Mouse (Mus musculus) cerebellum, adult 9-11 months (tissue): ENCODE results near the gene Pcgf5.

ENCODE experiments used
- DNase-seq: peaks from one replicate; pipeline ENCODE4 v3.0.0; 2022

Pcgf5 gene

GRCm38 (mm10) chr19:36348161-36348800, at the start of gene Pcgf5:
Gene Pcgf5 (plus strand): TSS chr19:36348309.
- peak; percentile 86 for DNase-seq

DNA sequence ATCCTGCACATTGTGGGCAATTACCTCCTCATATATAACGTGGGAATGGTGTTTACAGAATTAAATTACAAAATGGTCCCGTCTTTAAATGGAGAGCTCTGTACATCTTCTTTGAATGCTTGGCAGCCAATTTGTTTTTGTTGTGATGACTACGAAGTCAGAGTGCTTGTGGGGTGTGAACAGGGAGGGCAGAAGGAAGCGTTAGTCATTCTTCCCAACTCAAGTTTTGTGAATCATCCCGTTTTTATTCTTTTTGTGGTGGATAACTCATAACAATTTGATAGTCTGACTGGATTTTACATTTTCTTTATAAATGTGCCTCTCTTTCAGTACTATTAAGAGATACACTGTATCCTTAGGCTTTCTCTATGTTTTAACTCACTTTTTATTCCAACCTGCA, 42.6 kb upstream of the Pcgf5 start:
- no peak for DNase-seq

DNA sequence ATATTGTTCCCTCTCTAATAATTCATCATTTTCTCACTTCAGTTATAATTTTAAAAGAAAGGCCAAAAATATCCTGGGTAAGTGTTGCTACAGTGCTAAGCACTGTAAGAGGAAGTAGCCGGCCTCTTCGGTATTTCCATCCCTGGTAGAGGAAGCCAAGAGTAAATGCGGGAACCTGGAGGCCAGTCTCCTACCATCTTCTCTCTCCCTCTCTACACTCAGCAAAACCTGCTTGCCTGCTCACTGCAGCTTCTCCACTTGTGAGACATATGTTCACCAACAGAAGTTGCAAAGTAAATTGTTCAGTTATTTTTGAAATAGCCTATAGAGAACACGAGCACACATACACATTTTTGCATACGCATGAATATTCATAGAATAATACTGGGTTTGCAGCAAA, 34.1 kb upstream of the Pcgf5 start:
- no peak for DNase-seq

DNA sequence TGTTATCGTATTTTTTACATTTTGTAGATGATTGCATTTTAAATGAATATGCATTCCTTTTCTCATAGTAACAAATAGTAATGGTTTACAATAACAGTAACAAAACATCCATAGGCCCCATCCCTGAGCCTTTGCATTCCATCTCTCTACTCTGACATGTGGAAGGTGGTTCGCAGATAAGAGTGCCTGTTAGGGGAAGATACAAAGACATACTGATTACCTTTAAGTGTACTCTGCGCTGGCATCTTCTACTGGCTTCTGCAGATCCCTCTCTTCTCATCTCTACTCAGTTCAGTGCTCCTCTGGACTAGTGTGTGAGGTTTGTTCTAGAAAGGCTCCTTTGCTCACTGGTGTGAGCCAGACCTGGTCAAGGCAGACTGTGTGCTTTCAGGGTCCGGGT, 28.4 kb upstream of the Pcgf5 start:
- no peak for DNase-seq

- no peak for DNase-seq
Measured at GRCm38 (mm10) chr19:36321066-36321465, 27.0 kb upstream of the Pcgf5 start.

GRCm38 (mm10) chr19:36323326-36323725, 24.8 kb upstream of the Pcgf5 start:
- DNase-seq, result no peak

- no peak for DNase-seq
Measured at GRCm38 (mm10) chr19:36328678-36329077, 19.4 kb upstream of the Pcgf5 start.

- peak; percentile 50 for DNase-seq
Measured at GRCm38 (mm10) chr19:36347376-36347775, 733 bp upstream of the Pcgf5 start.

DNA sequence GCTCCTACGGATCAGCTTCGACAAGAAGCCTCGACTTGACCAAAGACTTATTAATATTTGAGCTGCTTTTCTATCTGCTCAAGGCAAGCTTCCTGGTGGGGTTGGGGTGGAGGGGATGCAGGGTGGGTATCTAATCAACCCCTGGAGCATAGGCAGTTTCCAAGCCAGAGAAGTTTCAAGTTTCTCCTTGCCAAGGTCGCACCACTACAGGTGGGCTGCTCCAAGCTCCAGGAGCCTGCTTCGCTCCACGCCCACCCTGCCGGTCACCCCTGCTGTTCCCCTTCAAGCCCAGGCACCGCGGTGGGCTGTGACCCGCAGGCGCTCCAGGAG, 313 bp upstream of the Pcgf5 start:
- no peak for DNase-seq

DNA sequence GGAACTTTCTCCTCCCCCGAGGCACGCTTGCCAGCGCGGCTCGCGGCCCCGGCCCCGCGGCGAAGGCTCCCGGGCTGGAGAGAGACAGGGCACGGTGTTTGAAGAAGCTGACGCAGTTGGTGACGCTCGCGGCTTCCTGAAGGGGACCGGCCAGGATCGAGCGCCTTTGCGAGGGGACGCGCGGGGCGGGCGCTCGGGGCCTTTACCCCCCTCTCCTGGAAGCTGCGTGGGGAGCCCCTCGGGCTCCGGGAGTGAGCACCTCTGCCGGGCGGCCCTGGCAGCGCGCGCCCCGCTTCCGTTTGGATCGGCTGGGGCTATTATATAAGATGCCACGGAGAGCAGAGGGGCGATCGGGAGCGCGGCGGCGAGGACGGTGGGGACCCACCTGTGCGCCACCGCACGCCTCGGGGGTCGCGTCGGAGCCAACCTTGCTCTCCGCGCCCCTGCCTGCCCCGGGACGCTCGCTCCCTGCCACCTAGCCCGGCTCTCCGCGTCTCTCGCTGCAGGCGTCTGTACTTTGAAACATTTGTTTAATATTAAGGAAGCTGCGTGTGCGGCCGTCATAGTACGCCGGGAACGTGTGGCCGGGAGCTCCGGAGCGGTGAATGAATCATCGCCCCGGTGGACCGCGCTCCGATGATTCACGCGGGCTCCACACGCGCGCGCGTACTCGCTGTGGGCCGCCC, 835 bp downstream of the Pcgf5 start:
- peak; percentile 74 for DNase-seq

DNA sequence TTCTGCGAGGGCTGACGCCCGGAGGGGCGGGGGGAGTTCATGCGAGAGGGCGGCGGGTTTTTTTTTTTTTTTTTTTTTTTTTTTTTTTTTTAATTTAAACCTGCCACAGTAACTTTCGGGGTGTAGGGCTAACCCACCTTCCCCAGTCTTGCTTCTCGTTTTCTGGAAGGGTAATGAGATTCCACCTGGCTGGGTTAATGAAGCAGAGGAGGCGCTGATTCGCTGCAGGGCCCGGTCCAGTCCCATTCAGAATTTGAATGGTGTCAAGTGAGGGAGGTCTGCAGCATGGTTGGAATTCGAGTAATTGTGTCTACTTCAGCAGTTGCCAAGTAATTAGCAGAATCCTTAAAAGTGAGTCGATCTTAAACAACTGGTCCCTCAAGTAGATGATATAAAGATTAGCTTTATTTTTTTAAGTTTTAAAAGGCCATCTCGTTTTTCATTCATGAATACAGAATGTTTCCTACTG, 1.4 kb downstream of the Pcgf5 start:
- no peak for DNase-seq

DNA sequence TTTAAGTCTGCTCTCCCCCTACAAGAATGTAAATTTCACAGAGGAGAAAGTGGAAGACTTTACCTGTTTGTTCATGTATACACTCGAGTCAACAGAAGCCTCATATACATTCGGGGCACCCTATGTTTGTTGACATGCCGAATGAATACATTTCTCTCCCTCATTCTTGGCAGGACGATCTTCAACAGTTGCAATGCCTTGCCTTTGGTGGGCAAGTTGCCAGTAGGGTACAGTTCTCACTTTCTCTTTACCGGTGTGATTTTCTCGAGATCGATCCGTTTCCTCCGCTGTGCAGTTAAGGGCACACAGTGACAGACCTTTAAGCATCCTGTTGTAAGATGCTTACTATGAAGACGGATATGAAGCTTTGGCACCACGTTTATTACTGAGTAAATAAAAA, 2.1 kb downstream of the Pcgf5 start:
- DNase-seq, result peak; percentile 22

- DNase-seq, result no peak
Measured at GRCm38 (mm10) chr19:36350870-36351269, 2.8 kb downstream of the Pcgf5 start.

DNA sequence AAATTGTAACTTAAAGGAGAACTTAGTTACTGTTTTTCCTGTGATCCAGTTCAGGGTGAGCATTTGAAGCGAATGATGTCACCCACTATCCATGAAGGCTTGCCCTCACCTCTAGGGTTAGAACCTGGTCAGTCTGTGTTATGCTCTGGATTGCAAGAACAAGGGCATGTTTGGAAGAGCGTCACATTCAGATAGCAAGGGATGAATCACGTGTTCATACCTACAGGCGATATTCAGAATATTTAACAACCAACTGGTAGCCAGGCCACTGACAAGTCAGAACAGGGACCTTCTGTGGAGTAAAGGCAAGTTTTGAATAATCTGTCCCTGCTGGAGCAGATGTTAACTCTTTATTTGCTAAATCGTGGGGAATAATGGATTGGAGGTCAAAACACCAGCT, 14.4 kb downstream of the Pcgf5 start:
- no peak for DNase-seq

GRCm38 (mm10) chr19:36364757-36365156, 16.6 kb downstream of the Pcgf5 start:
- DNase-seq, result no peak

- no peak for DNase-seq
Measured at GRCm38 (mm10) chr19:36371478-36371877, 23.4 kb downstream of the Pcgf5 start.

GRCm38 (mm10) chr19:36373056-36373621, 25.0 kb downstream of the Pcgf5 start:
- DNase-seq, result no peak

DNA sequence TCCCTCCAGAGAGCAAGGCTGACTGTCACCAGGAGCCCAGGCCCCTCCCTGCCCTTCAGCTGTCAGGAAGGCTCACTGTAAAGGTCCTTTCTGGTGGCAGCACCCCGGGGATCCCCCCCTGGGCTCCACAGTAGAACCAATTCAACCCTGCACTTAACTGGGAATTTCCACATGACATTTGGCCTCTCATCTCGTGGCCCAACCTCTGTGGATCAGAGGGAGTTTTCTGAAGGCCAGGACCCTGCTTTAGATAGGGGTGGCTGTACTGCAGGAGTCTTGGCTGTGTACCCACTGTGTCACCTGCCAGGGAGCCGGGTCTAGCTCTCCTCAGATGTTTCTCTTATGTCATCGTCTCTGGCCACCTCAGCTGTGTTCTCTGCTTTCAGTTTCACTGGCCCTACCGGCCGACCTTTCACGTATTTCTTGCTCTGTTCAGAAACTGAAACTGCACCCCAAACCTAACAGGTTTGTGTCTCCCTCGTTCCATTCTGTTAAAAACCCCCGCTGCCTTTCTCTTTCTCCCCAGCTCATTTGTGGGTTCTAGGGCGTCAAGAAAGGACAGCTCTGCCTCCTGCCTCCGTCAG, 27.2 kb downstream of the Pcgf5 start:
- DNase-seq, result no peak

GRCm38 (mm10) chr19:36377729-36378128, 29.6 kb downstream of the Pcgf5 start:
- no peak for DNase-seq

DNA sequence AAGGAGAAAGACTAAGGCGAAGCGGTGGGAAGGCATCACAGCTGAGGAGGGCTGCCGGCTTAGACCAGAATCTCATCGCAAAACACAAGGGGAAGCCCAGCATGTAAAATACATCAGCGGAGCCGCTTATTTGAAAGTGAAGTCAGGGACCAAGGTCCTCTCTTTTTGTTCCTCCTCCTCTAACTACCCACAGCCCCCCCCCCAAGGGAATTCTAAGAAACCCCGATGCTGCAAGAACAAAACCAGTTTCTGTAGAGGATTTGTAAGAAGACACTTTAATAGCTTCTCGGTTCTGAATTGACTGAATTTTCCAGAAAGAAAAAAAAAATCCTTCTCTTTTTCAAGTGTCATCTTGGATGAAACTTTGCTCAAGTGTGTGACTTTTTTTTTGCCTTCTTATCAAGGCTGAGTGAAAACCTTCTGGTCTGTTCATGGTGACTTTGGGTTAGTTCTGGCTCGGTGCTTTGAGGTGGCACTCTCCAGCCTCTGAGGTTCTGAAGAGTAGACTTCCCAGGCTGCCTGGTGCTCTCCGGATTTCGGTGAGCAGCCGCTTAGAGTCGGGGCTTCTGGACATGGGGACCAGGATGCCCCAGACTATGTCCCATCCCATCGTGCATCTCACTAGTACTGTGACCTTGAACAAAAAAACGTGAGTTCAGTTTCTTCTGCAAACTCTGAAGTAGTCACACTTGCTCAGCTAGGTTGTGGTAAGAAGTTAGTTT, 30.6 kb downstream of the Pcgf5 start:
- no peak for DNase-seq

DNA sequence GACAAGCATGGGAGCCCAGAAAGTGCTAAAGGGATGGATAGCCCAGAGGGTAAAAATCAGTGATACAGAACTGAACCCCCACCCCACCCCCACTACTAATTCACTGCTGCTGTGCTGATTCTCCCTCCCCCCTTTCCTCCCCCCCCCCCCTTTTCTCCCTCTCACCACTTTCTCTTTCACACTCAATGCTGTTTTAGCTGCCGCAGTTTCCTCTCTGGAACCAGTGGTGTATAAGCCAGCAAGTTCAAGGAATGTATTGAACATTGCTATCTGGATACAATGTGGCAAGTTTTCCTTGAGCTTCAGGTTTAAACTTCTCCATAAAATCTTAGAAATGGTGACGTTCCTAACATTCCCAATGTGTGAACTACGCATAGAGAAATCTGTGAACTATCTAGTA, 34.8 kb downstream of the Pcgf5 start:
- DNase-seq, result no peak

- DNase-seq, result no peak
Measured at GRCm38 (mm10) chr19:36383977-36384376, 35.9 kb downstream of the Pcgf5 start.

DNA sequence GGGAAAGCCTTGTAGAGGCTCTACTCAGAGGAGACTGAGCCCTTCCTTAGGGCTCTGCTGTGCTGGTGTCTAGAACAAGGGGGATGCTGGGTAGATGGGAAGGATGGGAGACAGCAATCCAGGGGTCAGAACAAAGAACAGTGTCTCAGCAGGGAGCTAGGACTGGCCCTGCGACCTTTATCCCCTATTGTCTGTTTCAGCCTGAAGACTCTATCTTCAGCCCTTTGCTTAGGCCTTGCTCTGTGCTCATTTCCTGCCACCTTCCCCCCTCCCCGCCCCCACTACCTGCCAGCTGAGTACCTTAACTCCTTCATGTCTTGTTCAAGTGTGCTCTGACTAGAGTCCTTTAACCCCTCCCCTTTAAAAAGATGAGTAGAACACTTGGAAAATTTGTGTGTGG, 36.3 kb downstream of the Pcgf5 start:
- DNase-seq, result no peak

- DNase-seq, result peak; percentile 80
Measured at GRCm38 (mm10) chr19:36388502-36388901, 40.4 kb downstream of the Pcgf5 start.
